In the genomic region with DNA sequence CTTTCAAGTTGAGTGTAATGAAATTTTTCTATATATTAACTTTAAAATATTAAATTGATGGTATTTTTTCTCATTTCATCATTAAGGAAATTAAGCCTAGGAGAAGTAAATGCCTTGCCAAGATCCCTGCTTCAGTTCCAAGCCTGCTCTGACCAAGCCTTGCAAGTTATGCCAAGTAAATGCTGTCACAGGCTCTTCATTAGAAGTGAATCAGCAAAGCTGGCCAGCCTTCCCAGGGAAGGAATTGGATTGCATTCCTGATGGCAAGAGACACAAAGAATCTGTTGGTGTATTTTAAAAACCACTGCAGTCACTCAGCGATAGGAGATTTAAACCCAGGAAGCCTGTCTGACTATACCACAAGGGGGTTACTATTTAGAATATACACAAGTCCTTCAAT, we compare ENCODE assay signal across 9 mouse cellular contexts. TPM values are rescaled to one million over a fixed set of nuclear protein-coding genes. Genes with fewer than 3 reads are reported as not detected.
A peak's percentile ranks its signal among the peaks of the same experiment; 100 is the strongest.
DNase-seq lines count a peak whose midpoint lies in the region; ATAC-seq and TF ChIP-seq lines count a peak whose summit lies in the region.
"Had no signal": no experiment of that assay in that cellular context is flagged by ENCODE, and none has a peak within 500 bp of the region (broad histone marks: within the 10 kb centered on the region; RNA-seq: fewer than 3 reads in every experiment).

No protein-coding gene starts in this region.

- peak; percentile 5 for DNase-seq in cerebellum, adult 11 months
- peak; percentile 63 for DNase-seq in urinary bladder, postnatal 14 days (ENCODE audit: low spot score)
- DNase-seq in urinary bladder, postnatal 10 days (ENCODE audit: low spot score), result no peak
- peak; percentile 40 to 65 for DNase-seq in lung, postnatal 4 days
- no peak for DNase-seq in thymus, adult 2 months
- DNase-seq in left cerebral cortex, adult 18-20 months (ENCODE audit: low spot score in 2 of 2), result no peak

- H3K27me3 ChIP-seq in heart, embryonic 16.5 days (ENCODE audit: control insufficient read depth, insufficient read depth, low read length), result no peaks in the 10 kb centered on the region
- H3K27me3 ChIP-seq in thymus, adult 2 months (ENCODE audit: control insufficient read depth, insufficient read depth, low read length), result no peaks in the 10 kb centered on the region

- no peak for TF ChIP-seq POLR2A in thymus, adult 2 months (IDR thresholded peaks at IDR 0.05; ENCODE audit: control insufficient read depth, extremely low read depth, insufficient read depth, low read length, poor library complexity)

- H3K4me2 ChIP-seq in heart, embryonic 16.5 days (ENCODE audit: low read depth, low read length), result no peak overlapping the region

- no peaks in the 10 kb centered on the region for H3K9me3 ChIP-seq in heart, embryonic 16.5 days (replicated peaks; ENCODE audit: control insufficient read depth, low read length)
- H3K9me3 ChIP-seq: limb, embryonic 10.5 days had no signal

- 29% methylated on average over 1 of the region's 1 CpGs for WGBS in heart, embryonic 16.5 days
- 92% methylated on average over 1 of the region's 1 CpGs for whole genome bisulfite sequencing in thymus, adult 2 months

- TF ChIP-seq CTCF in thymus, adult 2 months (IDR thresholded peaks at IDR 0.05; ENCODE audit: borderline replicate concordance, control insufficient read depth, extremely low read depth, insufficient read depth, low read length, poor library complexity), result no peak

- peaks cover 4% of the 10 kb centered on the region for H3K4me1 ChIP-seq in heart, embryonic 16.5 days (ENCODE audit: control insufficient read depth, insufficient read depth, low read length)
- no peaks in the 10 kb centered on the region for H3K4me1 ChIP-seq in thymus, adult 2 months (replicated peaks; ENCODE audit: control insufficient read depth, insufficient read depth, low read length)
- H3K4me1 ChIP-seq: limb, embryonic 10.5 days had no signal

- no peak overlapping the region for H3K4me3 ChIP-seq in heart, embryonic 16.5 days (ENCODE audit: low read length)
- H3K4me3 ChIP-seq in thymus, adult 2 months (ENCODE audit: control insufficient read depth, insufficient read depth, low read length), result no peak overlapping the region
- H3K4me3 ChIP-seq: limb, embryonic 10.5 days had no signal

- H3K36me3 ChIP-seq in heart, embryonic 16.5 days (ENCODE audit: control insufficient read depth, insufficient read depth), result no peaks in the 10 kb centered on the region
- H3K36me3 ChIP-seq in thymus, adult 2 months (ENCODE audit: control insufficient read depth, insufficient read depth, low read length), result no peaks in the 10 kb centered on the region
- H3K36me3 ChIP-seq: limb, embryonic 10.5 days had no signal

- H3K27ac ChIP-seq in heart, embryonic 16.5 days (ENCODE audit: low read length), result 0 out of 2 replicates have a peak overlapping the region, but pooled peaks have one; percentile 18
- H3K27ac ChIP-seq in thymus, adult 2 months (ENCODE audit: control insufficient read depth, insufficient read depth, low read length), result no peak overlapping the region
- H3K27ac ChIP-seq: limb, embryonic 10.5 days had no signal

- ATAC-seq in cerebellum, adult (ENCODE audit: insufficient number of reproducible peaks, low FRiP score, low TSS enrichment), result no peak
- ATAC-seq in heart, embryonic 16.5 days (replicated peaks; ENCODE audit: extremely low read depth, insufficient read depth, low FRiP score), result peak; percentile 45; the same call in 1 of the 2 replicates

- H3K9ac ChIP-seq in heart, embryonic 16.5 days (ENCODE audit: low read length), result no peak overlapping the region

RNA-seq across cellular contexts. Expression of a gene that starts 32.0 kb away (rescaled TPM):
- polyA plus RNA-seq in heart, embryonic 16.5 days (2015; fragmentation: Nextera tagmentation; extraction: Ambion mirVana), result 74.5 and 83.4 TPM in 2 replicates
- polyA plus RNA-seq in thymus, adult 2 months (2012; rRNA removed), result 9.1 and 10.5 TPM in 2 replicates
- total RNA-seq in left cerebral cortex, adult 18-20 months (2021), result 100 to 1,000 TPM; 438 to 460 TPM

Comparison
In these comparisons a context has a peak if more than half of its experiments do, and no peak if none do; other contexts are left out.
1. DNase-seq: peak in cerebellum, adult 11 months (single experiment), urinary bladder, postnatal 14 days (single experiment) and lung, postnatal 4 days (2 of 2); none in urinary bladder, postnatal 10 days (single experiment), thymus, adult 2 months (single experiment) and left cerebral cortex, adult 18-20 months (0 of 2).